Mouse (Mus musculus) right cerebral cortex, postnatal 25 days (tissue): ENCODE results near the gene Cops7a.
A peak's percentile ranks its signal among the peaks of the same experiment; 100 is the strongest.

Experiments used
- DNase-seq: peaks from one replicate; pipeline ENCODE4 v3.0.0; 2022

Cops7a gene

GRCm38 (mm10) chr6:124917518-124918330 is 47.6 kb downstream of the Cops7a start:
- peak; percentile 95 for DNase-seq

DNA sequence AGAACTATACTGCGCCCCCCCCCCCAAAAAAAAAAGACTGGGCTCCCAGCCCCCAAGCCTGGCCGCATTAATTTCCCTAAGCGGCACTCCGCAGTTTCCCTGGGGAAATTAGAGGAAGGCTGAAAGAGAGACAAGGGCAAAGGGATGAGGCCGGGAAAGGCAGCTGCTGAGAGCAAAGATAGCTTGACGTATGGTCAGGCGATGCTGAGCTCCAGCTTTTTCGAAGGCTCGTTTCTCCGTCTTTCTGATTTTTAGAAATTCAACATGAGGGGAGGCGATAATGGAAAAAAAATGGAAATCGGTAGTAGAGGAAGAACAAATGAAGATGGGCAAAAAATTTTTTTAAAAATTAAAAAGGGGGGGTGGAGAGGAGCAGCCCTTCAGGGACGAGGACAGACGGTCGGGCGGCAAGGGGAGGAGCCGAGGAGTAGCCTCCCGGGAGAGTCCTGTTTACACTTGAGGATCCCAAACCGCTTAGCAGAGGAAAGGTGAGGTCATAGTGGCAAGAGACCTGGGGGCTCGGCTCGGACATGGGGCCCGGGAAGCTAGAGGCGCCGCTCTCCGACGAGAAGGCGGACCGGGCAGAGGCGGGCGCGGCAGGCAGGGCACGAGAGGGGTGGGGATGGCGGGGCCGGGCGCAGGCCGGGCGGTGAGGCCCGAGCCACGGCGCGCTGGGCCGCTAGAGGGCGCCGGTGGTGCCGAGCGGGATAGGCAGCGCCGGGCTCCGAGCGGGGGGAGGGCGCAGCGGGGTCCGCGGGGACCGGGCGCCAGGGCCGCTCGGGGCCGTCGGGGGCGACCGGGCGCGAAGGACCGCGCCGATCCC is 48.4 kb downstream of the Cops7a start:
- DNase-seq, result peak; percentile 91

DNA sequence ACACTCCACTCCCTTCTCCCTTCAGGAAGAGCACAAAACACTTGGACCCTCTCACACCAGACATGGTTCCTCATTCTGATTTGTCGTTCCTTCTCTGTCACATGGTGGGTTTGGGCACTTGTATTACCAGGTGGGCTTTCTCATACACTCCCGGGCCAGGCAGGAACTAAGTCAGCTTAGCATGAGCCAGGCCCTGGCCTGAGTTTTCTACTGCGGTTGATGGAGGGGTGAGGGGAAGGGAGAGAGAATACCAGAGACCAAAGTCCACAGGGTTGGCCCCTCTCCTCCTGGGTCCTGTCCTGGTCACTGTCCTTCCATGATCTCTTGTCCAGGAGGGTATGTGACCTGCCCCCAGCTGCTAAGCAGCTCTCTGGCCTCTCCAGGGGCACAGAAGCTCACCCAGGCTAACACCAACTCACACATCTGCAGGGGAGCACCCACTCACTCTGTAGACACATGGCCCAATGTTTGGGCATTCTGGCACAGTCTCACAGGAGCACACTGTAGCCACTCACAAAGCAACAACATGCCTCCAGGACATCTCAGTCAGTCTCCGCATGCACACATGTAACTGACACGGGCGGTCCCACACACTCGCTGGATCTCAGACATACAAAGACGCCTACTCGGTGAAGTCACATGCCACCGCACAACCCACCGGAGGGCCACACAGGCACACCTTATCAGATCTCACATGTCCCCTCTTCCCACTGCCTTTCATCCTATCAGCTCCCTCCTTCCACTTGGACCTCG is 49.2 kb downstream of the Cops7a start:
- DNase-seq, result peak; percentile 72

DNA sequence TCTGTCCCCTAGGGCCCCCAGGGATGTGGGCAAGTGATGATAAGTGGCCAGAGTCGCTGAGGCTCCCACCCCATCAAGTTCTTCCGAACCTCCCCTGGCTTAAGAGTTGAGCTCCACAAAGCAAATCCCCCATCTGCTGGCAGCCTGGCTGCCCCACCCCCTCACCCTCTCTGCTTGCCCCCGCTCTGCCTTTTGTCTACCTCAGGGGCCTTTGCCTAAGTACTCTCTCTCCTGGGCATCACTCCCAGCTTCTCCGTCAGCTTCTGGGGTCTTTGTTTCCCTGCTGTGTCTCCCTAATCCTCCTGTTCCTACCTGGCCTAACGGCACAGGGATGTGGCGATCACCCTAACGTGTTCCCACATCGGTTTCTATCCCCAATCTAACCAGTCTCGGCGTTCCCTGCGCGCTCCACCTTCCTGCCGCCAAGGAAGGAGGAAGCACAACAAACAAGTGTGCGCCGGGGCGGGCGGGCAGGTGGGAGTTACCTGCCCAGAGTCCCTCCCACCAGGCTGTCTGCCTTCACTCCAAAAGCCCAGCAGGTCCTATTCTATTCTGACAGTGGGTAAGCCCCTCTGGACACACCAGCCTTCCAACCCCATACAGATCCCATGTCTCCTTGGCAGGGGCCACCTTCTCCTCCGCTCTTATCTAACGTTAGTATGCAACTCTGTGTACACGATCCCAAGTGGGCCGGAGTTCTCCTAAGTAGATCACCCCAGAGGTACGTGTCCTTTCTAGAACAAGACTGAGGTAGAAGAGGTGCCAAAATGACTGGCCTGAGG is 50.0 kb downstream of the Cops7a start:
- no peak for DNase-seq

DNA sequence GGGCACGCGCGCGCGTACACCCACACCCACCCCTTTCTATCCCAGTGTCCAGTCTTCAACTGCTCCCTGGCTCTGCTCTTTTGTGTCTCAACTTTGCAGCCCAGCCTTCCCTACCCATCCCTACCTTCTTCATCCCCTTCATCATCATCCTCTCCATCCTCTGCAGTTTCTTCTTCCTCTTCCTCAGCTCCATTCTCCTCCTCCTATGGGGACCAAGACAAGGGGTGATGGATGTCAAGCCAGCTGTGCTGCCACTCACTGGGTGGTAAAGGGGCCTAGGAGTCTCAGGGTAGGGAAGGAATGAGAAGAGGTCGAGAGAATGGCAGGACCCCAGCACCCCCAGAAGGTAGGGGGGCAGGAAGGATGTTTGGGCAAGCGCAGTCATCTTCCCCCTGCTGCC is 50.8 kb downstream of the Cops7a start:
- DNase-seq, result no peak

DNA sequence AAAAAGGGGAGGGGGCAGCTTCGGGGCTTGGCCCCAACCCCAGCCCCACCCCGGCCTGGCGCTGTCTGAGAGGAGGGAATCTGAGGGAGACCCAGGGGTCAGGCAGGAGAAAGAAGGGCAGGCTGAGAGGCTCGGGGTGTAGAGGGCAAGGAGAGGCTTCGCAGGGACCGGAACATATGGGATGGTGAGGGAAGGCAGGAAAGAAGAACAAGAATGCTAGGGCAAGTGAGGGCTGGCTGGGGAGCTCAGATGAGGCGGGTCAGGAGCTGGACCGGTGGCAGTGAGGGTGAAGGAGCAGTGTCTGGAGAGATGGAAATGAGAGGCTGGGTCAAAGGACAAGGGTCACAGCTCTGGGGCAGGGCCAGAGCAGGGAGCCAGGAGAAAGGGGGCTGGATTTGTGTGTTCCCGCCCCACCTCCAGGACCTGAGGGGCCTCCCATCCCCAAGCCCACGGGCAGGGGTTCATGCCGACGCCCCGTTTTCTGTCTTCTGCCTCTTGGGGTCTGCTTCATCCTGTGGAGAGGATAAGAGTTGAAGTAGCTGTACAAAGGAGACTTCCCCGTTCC is 51.5 kb downstream of the Cops7a start:
- no peak for DNase-seq

DNA sequence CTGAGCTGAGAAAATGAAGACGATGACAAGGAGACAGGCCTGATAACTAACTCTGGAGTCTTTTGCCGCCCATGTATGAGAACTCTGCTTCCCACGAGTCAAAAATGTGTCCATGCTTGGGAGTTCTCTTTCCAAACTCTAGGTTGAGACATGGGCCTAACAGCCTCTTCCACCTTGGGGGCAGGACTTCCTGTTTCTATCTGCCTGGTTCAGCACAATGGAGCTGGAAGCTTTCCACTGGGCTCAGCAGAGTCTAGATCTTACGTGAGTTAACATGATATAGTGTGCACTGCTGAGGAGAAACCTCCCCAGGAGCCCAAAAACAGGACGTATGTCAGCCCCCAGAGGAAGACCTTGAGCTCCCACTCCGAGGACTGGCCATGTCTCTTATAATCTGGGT is 52.1 kb downstream of the Cops7a start:
- no peak for DNase-seq

GRCm38 (mm10) chr6:124911533-124912218 is 53.7 kb downstream of the Cops7a start, which contains the start of gene Lag3:
Gene Lag3, minus strand, starts transcription at chr6:124911705.
- no peak for DNase-seq

GRCm38 (mm10) chr6:124910032-124910431 is 55.3 kb downstream of the Cops7a start:
- peak; percentile 37 for DNase-seq
